Mouse (Mus musculus) brain, embryonic 14.5 days (tissue): ENCODE results near the gene Tle1.

Experiments
- CTCF ChIP-seq: fragments of 200-500 bp; IDR thresholded peaks from 2 replicates; pipeline ENCODE4 v1.5.1; 2012; ENCODE audit warnings: inconsistent platforms, mild to moderate bottlenecking, moderate library complexity, borderline replicate concordance; ENCODE audit not compliant: insufficient read depth, insufficient read length; ENCODE audit errors: extremely low read depth
- POLR2A ChIP-seq: fragments of 200-500 bp; IDR thresholded peaks from 2 replicates; pipeline ENCODE4 v1.6.1; 2012; ENCODE audit warnings: mild to moderate bottlenecking, inconsistent platforms, borderline replicate concordance; ENCODE audit not compliant: poor library complexity, insufficient read depth, insufficient read length, severe bottlenecking; ENCODE audit errors: extremely low read depth

DNA sequence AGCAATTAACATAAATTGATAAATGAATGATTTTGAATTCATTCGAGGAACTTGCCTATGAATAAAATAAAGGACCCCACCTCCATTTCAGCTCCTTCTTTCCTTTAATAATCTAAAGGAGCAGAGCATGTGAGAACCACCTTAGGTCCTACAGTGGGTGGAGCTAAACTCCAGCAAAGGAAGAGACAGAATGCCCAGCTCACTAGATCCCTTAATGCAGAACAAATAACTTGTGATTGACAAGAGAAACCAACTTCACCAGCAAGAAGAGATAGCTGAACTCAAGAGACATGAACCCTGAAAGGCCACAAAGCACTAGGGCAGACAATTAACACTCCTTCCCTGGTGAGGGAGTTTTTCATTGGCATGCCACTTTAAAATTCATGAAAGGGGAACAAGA lies 32.5 kb downstream of the Tle1 start:
- TF ChIP-seq POLR2A = no peak
- TF ChIP-seq CTCF = no peak
